Mouse (Mus musculus): Measurements from ENCODE around the gene Slco4c1.

DNA sequence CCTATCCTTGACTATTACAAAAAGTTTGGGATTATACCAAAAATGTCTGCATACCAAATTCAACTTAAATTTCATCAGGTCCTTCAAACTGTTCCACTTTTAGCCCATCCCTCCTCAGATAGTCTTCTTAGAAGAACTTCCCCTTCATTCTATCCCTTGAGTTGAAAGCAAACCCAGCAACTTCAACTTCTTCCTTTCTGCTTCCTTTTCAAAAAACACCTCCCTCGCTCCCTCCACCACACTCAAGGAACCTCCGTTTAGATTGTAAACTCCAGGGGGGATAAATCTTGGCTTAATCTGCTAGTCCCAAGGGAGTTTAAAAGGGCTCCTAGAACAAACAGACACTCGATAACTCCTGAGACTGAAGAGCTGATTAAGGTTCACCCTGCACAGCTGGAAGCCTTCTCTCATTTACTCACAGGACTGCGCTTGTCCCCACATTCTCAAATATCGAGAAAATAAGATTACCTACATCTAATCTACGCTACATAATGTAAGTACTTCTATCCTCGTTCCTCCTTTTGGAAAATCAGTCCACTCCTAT lies 1.1 kb downstream of the Slco4c1 start:
- TF ChIP-seq CTCF (IDR thresholded peaks at IDR 0.05; ENCODE audit: borderline replicate concordance, insufficient read depth, low read depth, low read length) (no peak), POLR2A (IDR thresholded peaks at IDR 0.05; ENCODE audit: borderline replicate concordance, insufficient read depth, low read length) (no peak)

All from cerebellum, adult 2 months (tissue).